Mouse (Mus musculus): ENCODE results near the gene Vamp3. TPM values are rescaled to one million over a fixed set of nuclear protein-coding genes. Genes with fewer than 3 reads are reported as not detected.
"Not testable (repeated sequence)": the region's sequence is repeated elsewhere in the genome, so short reads cannot be mapped to it uniquely, and the experiment has no call there.

Gene Vamp3
- polyA plus RNA-seq, 1 experiment: 0.14 TPM

- H3K27me3 ChIP-seq (ENCODE audit: control insufficient read depth): no peaks in the 10 kb centered on the region
- TF ChIP-seq GATA1 (IDR thresholded peaks at IDR 0.05; ENCODE audit: low read length) (no peak), TAL1 (IDR thresholded peaks at IDR 0.05; ENCODE audit: low read length) (no peak)
- no peaks in the 10 kb centered on the region for H3K9me3 ChIP-seq (ENCODE audit: control insufficient read depth, low read length)
- H3K4me3 ChIP-seq (replicated peaks): no peak overlapping the region
- peaks cover 6% of the 10 kb centered on the region for H3K36me3 ChIP-seq (ENCODE audit: control insufficient read depth)
- H3K4me1 ChIP-seq (ENCODE audit: control insufficient read depth): peaks cover 6% of the 10 kb centered on the region
Measured at GRCm38 (mm10) chr4:151027001-151027400, 30.8 kb downstream of the Vamp3 start.

GRCm38 (mm10) chr4:151024152-151024551 lies 33.6 kb downstream of the Vamp3 start:
- H3K9me3 ChIP-seq (ENCODE audit: control insufficient read depth, low read length): no peaks in the 10 kb centered on the region
- TF ChIP-seq GATA1 (IDR thresholded peaks at IDR 0.05; ENCODE audit: low read length) (no peak), TAL1 (IDR thresholded peaks at IDR 0.05; ENCODE audit: low read length) (no peak)
- peaks cover 8% of the 10 kb centered on the region for H3K36me3 ChIP-seq (ENCODE audit: control insufficient read depth)
- H3K27me3 ChIP-seq (ENCODE audit: control insufficient read depth): no peaks in the 10 kb centered on the region
- peaks cover 6% of the 10 kb centered on the region for H3K4me1 ChIP-seq (ENCODE audit: control insufficient read depth)
- no peak overlapping the region for H3K4me3 ChIP-seq (replicated peaks)

GRCm38 (mm10) chr4:151017356-151017755 lies 40.4 kb downstream of the Vamp3 start:
- not testable (repeated sequence) for H3K27me3 ChIP-seq (ENCODE audit: control insufficient read depth); H3K4me1 ChIP-seq (ENCODE audit: control insufficient read depth); H3K4me3 ChIP-seq (replicated peaks); H3K9me3 ChIP-seq (ENCODE audit: control insufficient read depth, low read length)
- H3K36me3 ChIP-seq (ENCODE audit: control insufficient read depth): peaks cover 16% of the 10 kb centered on the region

GRCm38 (mm10) chr4:151015946-151016345 lies 41.8 kb downstream of the Vamp3 start:
- Histone ChIP-seq H3K36me3 (ENCODE audit: control insufficient read depth) (peaks cover 20% of the 10 kb centered on the region), H3K27me3 (ENCODE audit: control insufficient read depth) (no peaks in the 10 kb centered on the region), H3K4me1 (ENCODE audit: control insufficient read depth) (no peaks in the 10 kb centered on the region; the same call in 1 of the 2 replicates), H3K4me3 (replicated peaks) (no peak overlapping the region), H3K9me3 (ENCODE audit: control insufficient read depth, low read length) (no peaks in the 10 kb centered on the region)
- TF ChIP-seq TAL1 (IDR thresholded peaks at IDR 0.05; ENCODE audit: low read length) (no peak), GATA1 (IDR thresholded peaks at IDR 0.05; ENCODE audit: low read length) (no peak)

GRCm38 (mm10) chr4:151010316-151010715 lies 47.4 kb downstream of the Vamp3 start:
- no peak overlapping the region for H3K4me3 ChIP-seq (replicated peaks)
- TF ChIP-seq GATA1 (IDR thresholded peaks at IDR 0.05; ENCODE audit: low read length): no peak
- TF ChIP-seq TAL1 (IDR thresholded peaks at IDR 0.05; ENCODE audit: low read length): no peak
- no peaks in the 10 kb centered on the region for H3K9me3 ChIP-seq (ENCODE audit: control insufficient read depth, low read length)
- no peaks in the 10 kb centered on the region for H3K4me1 ChIP-seq (ENCODE audit: control insufficient read depth)
- no peaks in the 10 kb centered on the region for H3K27me3 ChIP-seq (ENCODE audit: control insufficient read depth)
- peaks cover 12% of the 10 kb centered on the region; the same call in 1 of the 2 replicates for H3K36me3 ChIP-seq (ENCODE audit: control insufficient read depth)

DNA sequence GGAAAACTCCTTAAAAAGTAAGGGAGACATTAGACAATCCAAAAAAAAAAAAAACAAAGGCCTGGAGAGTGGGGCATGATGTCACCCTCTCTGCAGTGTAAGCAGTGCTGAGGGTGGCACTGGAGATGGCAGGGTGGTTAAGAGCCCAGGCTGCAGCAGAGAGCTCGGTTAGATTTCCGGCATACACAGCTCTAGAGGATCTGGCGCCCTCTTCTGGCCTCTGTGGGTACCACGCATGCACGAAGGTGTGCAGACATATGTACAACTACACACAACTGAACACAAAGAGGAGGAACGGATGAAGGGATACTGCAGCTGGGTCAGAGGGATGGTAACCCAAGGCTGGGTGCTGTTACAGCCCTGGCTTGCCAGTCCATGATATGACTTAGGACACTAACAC lies 50.8 kb downstream of the Vamp3 start:
- Histone ChIP-seq H3K4me3 (replicated peaks) (no peak overlapping the region), H3K27me3 (ENCODE audit: control insufficient read depth) (no peaks in the 10 kb centered on the region), H3K4me1 (ENCODE audit: control insufficient read depth) (no peaks in the 10 kb centered on the region), H3K36me3 (ENCODE audit: control insufficient read depth) (peaks cover 4% of the 10 kb centered on the region; the same call in 1 of the 2 replicates), H3K9me3 (ENCODE audit: control insufficient read depth, low read length) (no peaks in the 10 kb centered on the region)
- no peak for TF ChIP-seq GATA1 (IDR thresholded peaks at IDR 0.05; ENCODE audit: low read length)
- no peak for TF ChIP-seq TAL1 (IDR thresholded peaks at IDR 0.05; ENCODE audit: low read length)

DNA sequence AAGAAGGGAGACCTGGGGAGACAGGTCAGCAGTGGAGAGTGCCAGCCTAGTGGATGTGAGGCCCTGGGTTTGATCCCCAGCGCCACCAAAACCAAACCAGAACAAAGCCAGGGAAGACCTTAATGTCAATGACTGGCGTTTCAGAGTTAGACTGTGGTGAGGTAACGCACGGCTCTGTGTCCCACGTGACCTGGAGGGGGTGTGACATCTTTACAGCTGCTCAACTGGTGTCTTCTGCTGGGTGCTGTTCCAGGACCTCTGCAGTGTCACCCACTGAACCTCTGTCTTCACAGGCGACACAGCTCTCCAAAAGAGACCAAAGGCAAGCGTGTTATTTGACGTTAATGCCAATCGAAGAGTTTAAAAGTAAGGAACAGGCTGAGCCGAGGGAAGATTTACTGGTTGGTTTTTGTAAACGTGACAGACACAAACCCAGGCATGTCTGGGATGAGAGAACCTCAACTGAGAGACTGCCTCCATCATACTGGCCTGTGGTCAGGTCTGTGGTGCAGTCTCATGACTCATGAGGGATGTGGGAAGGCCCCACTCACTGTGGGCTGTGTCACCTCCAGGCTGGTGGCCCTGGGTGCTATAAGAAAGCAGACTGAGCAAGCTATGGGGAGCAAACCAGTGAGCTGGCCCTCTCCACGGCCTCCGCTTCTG lies 52.0 kb downstream of the Vamp3 start:
- Histone ChIP-seq H3K4me3 (replicated peaks) (no peak overlapping the region), H3K9me3 (ENCODE audit: control insufficient read depth, low read length) (no peaks in the 10 kb centered on the region), H3K27me3 (ENCODE audit: control insufficient read depth) (no peaks in the 10 kb centered on the region), H3K4me1 (ENCODE audit: control insufficient read depth) (no peaks in the 10 kb centered on the region), H3K36me3 (ENCODE audit: control insufficient read depth) (peaks cover 4% of the 10 kb centered on the region; the same call in 1 of the 2 replicates)
- no peak for TF ChIP-seq TAL1 (IDR thresholded peaks at IDR 0.05; ENCODE audit: low read length)
- TF ChIP-seq GATA1 (IDR thresholded peaks at IDR 0.05; ENCODE audit: low read length): no peak

DNA sequence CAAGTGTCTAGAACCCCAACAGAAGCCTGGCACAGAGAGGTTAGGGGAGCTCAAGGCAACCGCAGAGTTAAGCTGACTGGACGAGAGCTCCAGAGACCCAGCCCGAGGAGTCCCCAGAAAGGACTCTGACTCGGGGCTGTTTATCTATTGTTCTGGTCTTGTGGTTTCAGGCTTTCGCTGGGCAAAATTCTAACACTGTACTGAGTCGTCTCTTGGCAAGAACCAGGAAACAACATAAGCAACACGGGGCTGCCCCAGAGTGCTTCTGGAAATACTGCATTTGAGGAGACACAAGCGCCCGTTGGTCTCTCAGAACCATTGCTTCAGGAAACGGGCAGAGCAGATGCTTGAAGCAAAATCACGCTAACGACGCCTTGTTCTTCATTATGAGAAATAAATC lies 56.4 kb downstream of the Vamp3 start:
- H3K9me3 ChIP-seq (ENCODE audit: control insufficient read depth, low read length): no peaks in the 10 kb centered on the region
- H3K4me1 ChIP-seq (ENCODE audit: control insufficient read depth): no peaks in the 10 kb centered on the region
- no peaks in the 10 kb centered on the region; the same call in 1 of the 2 replicates for H3K36me3 ChIP-seq (ENCODE audit: control insufficient read depth)
- H3K4me3 ChIP-seq (replicated peaks): no peak overlapping the region
- no peaks in the 10 kb centered on the region for H3K27me3 ChIP-seq (ENCODE audit: control insufficient read depth)
- TF ChIP-seq GATA1 (IDR thresholded peaks at IDR 0.05; ENCODE audit: low read length) (no peak), TAL1 (IDR thresholded peaks at IDR 0.05; ENCODE audit: low read length) (no peak)

- H3K4me3 ChIP-seq (replicated peaks): no peak overlapping the region
- no peaks in the 10 kb centered on the region for H3K9me3 ChIP-seq (ENCODE audit: control insufficient read depth, low read length)
- H3K27me3 ChIP-seq (ENCODE audit: control insufficient read depth): no peaks in the 10 kb centered on the region
- no peaks in the 10 kb centered on the region for H3K36me3 ChIP-seq (ENCODE audit: control insufficient read depth)
- no peaks in the 10 kb centered on the region for H3K4me1 ChIP-seq (ENCODE audit: control insufficient read depth)
- TF ChIP-seq TAL1 (IDR thresholded peaks at IDR 0.05; ENCODE audit: low read length) (no peak), GATA1 (IDR thresholded peaks at IDR 0.05; ENCODE audit: low read length) (no peak)
Measured at GRCm38 (mm10) chr4:150998626-150999025, 59.1 kb downstream of the Vamp3 start.

Other genes with a start within 250 kb of the Vamp3 start
- gene Errfi1, start 204.0 kb downstream of the Vamp3 start, polyA plus RNA-seq (2012): not detected in 2 replicates
- 26.7 and 34.4 TPM in 2 replicates for gene Park7, start 143.5 kb downstream of the Vamp3 start, polyA plus RNA-seq (2012)
- gene Tnfrsf9, start 143.4 kb downstream of the Vamp3 start, polyA plus RNA-seq (2012): not detected in 2 replicates
- not detected in 2 replicates for gene Uts2, start 60.9 kb downstream of the Vamp3 start, polyA plus RNA-seq (2012)
- gene Per3, start 13.3 kb downstream of the Vamp3 start, polyA plus RNA-seq (2012): 0.03 and 0.04 TPM in 2 replicates
- not detected in 2 replicates for gene Gm13090, start 31.6 kb upstream of the Vamp3 start, polyA plus RNA-seq (2012)